Mouse (Mus musculus): ENCODE measurements around the gene Lmntd1.
A peak's percentile ranks its signal among the peaks of the same experiment; 100 is the strongest.

Gene Lmntd1

GRCm38 (mm10) chr6:145557059-145557992, 56.8 kb downstream of the Lmntd1 start:
- DNase-seq = no peak

DNA sequence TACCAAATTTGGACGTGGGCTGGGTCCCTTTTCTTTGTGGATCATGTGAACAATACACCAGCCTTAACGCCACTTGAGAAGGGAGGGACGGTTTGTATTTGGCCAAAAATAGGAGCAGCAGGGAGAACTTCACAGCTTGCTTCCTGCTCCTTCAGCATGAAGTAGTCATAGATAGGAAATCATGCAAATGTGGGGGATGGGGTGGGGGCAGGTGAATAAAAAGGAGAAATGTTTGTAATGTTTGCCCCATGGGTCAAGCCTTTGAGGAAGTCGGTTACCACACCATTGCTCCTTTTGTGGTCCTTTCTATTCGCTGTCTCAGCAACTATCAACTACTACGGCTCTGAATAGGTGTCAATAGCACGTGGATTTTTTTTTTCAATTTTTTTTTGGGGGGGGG, 60.9 kb downstream of the Lmntd1 start:
- DNase-seq = peak; percentile 15

GRCm38 (mm10) chr6:145552817-145553216, 61.3 kb downstream of the Lmntd1 start:
- DNase-seq = no peak

- no peak for DNase-seq
These were observed 63.1 kb downstream of the Lmntd1 start for GRCm38 (mm10) chr6:145550993-145551392.

- peak; percentile 21 for DNase-seq
These were observed 68.0 kb downstream of the Lmntd1 start for GRCm38 (mm10) chr6:145545927-145546641.

GRCm38 (mm10) chr6:145544838-145545237, 69.3 kb downstream of the Lmntd1 start:
- DNase-seq = no peak

- DNase-seq = no peak
These were observed 69.8 kb downstream of the Lmntd1 start for GRCm38 (mm10) chr6:145544304-145544703.

- no peak for DNase-seq
These were observed 74.6 kb downstream of the Lmntd1 start for GRCm38 (mm10) chr6:145539568-145539859.

DNA sequence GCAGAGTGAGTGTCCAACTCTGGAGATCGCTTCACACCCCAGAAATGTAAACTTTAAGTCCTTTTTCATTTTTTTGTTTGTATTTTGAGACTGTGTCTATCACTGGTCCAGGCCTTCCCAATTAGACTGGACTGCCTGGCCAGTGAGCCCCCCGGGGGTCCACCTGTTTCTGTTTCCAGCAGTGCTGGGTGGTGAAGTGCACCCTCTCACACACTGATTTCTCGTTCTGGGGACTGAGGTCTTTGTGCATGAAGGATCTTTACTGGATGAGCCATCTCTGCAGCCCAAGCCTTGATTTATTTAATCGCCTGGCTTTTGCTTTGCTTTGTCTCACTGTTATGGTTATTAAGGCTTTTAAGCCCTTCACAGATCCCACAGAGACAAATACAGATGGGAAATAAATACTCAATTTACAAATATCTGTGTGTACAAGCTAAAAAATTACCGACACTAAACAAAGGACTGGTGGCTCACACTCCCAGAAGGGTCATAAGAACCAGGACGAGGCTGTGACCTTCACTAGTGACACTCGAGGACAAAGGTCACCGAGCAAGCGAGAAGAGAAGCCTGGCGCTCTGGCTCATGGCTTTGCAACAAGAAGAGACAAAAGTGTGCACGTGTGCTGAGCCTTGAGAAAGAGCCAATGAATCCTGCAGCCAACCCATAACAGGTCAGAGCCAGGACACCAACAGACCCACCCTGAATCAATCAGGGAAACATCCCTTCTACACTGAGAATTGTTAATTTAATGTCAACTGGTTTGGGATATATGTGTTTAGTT, 75.1 kb downstream of the Lmntd1 start:
- DNase-seq = no peak

- DNase-seq = no peak
These were observed 83.7 kb downstream of the Lmntd1 start for GRCm38 (mm10) chr6:145530464-145530863.

GRCm38 (mm10) chr6:145523337-145523736, 90.8 kb downstream of the Lmntd1 start:
- no peak for DNase-seq

- no peak for DNase-seq
These were observed 91.5 kb downstream of the Lmntd1 start for GRCm38 (mm10) chr6:145522617-145523016.

GRCm38 (mm10) chr6:145517002-145517401, 97.1 kb downstream of the Lmntd1 start:
- DNase-seq = no peak

- DNase-seq = no peak
These were observed 98.1 kb downstream of the Lmntd1 start for GRCm38 (mm10) chr6:145515859-145516581.

GRCm38 (mm10) chr6:145511265-145511664, 102.9 kb downstream of the Lmntd1 start:
- DNase-seq = peak; percentile 28

GRCm38 (mm10) chr6:145508828-145509227, 105.3 kb downstream of the Lmntd1 start:
- no peak for DNase-seq

DNA sequence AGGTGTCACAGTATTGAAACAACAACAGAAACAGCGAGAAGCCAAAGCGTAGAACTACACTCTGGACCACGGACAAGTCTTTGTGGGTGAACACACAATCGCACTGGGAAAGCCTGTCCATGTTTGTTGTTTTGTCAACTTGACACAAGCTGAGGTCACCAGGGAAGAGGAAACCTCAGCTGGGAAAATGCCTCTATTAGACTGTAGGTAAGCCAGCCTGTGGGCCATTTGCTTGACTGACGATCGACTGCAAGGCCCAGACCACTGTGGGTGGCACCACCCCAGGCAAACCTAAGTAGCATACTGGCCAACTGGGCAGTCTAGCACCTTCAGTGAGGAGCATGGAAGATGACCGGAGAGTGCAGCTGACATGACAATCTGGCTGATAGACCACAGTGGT, 112.4 kb downstream of the Lmntd1 start:
- no peak for DNase-seq

- no peak for DNase-seq
These were observed 114.3 kb downstream of the Lmntd1 start for GRCm38 (mm10) chr6:145499574-145500546.

DNA sequence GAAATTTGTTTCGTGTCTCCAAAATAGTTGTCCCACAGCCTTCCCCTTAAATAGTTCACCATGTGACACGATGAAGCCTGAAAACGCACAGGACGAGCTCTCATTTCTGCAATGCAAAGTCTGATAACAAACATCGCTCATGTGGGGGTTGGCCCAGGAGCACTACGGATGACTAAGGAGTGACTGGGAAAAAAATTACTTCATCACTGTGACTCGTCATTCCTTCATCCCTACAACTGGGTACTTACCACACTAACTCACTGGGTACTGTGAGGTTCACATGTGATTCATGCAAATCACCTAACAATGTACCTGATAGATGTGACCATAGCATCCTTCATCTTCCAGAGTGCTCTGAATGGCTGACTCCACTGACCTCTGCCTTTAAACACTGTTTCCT, 118.4 kb downstream of the Lmntd1 start:
- DNase-seq = no peak

DNA sequence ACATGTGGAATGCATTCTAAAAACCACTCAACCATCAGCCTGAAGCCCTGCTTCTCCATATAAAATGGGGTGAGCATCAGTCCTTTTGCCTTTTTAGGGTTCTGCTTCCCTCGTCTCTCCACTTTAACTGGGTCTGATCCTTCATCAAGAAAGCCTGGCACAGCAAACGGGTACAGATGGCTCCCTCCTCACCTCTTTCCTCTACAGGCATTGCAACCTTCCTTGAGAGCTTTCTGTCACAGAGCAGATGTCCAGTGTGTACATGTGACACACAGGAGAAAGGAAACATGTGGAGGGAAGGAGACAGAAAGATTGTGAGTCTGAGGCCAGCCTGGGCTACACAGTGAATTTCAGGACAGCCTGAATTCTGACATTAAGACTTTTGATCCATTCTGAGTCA, 125.9 kb downstream of the Lmntd1 start:
- DNase-seq = no peak

DNA sequence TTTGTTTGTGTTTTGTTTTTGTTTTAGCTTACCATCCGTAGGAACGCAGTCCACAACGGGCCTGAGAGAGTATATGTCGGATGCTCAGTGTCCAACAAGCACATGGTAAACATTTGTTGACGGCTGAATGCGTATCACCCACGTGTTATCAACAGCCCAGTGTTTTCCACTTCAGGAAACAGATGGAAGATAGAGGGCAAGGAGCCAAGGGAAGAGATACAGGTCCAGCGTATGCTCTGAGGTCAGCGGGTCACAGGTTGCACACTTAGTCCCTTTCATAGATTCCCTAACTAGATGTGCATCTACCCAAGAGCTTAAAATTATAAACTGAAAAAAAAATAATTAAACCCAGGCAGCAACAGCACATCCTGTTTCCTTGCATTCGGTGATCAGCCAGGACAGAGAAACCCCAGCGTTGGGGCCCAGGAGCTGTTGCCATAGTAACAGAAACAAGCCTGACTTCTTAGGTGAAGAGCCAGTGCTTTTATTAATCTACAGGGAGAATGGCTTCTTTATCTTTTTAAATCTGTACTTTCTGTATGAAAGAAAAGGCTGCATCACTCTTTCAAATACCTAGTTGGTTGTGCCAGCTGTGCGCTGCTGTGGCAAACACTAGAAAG, 128.0 kb downstream of the Lmntd1 start:
- no peak for DNase-seq
